Mouse (Mus musculus): ENCODE data around the gene Plekha4. TPM values are rescaled to one million over a fixed set of nuclear protein-coding genes. Genes with fewer than 3 reads are reported as not detected.

Gene Plekha4
- polyA plus RNA-seq, 1 experiment from 2014 or later = 0.53 TPM

DNA sequence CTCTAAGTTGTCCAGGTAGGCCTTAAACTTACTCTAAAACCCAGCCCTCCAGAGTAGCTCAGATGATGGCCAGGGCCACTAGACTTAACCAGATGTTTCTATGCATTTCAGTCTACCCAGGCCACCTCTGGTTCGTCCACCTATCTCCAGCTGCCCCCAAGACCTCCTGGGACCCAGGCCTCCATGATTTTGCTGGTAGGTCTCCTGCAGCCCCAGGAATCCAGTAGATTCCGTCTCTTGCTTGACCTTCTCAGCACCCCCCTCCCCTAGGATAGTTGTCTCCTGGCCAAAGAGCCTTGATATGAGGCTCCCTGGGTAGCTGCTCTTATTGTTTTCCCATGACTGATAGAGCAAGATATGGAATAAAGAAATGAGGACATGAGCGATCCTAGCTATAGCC lies 13.0 kb downstream of the Plekha4 start:
- no peak overlapping the region for H3K9ac ChIP-seq (replicated peaks; ENCODE audit: low read length)
- H3K27me3 ChIP-seq (ENCODE audit: control insufficient read depth, insufficient read depth, low read length) = no peaks in the 10 kb centered on the region
- ATAC-seq (ENCODE audit: low FRiP score, low TSS enrichment) (no peak), DNase-seq (no peak)
- no peak overlapping the region for H3K27ac ChIP-seq (replicated peaks; ENCODE audit: low read depth, low read length)
- no peaks in the 10 kb centered on the region for H3K9me3 ChIP-seq (ENCODE audit: control insufficient read depth, low read length)
- H3K36me3 ChIP-seq (ENCODE audit: control insufficient read depth, insufficient read depth, low read length) = no peaks in the 10 kb centered on the region
- H3K4me3 ChIP-seq (replicated peaks; ENCODE audit: low read depth, low read length) = peak overlapping the region; percentile 54; the same call in 1 of the 2 replicates
- 84% methylated on average over 3 of the region's 3 CpGs for WGBS
- H3K4me2 ChIP-seq (ENCODE audit: low read length) = no peak overlapping the region; the same call in 1 of the 2 replicates
- peaks cover 6% of the 10 kb centered on the region; the same call in 1 of the 2 replicates for H3K4me1 ChIP-seq (ENCODE audit: control insufficient read depth, insufficient read depth, low read length)

DNA sequence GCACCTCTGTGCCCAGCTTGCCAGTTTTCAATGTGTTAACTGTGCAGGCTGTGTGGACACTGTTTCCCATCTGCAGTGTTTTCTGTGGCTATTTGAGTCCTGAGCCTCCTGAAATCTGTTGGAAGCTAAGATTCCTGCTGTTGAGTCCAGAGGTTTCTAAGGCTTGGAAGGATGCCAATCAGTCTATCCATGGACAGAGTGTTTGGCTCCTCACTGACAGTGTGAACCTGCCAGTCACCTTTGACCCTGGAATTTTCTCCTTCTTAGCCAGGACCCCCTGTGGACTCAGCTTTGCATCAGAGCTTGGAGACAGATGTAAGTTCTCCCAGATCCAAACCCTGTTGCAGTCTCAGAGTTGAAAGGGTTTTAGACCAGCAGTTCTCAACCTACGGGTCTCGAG lies 14.1 kb downstream of the Plekha4 start:
- Histone ChIP-seq H3K27me3 (ENCODE audit: control insufficient read depth, insufficient read depth, low read length) (no peaks in the 10 kb centered on the region), H3K36me3 (ENCODE audit: control insufficient read depth, insufficient read depth, low read length) (no peaks in the 10 kb centered on the region), H3K4me3 (replicated peaks; ENCODE audit: low read depth, low read length) (no peak overlapping the region), H3K4me1 (ENCODE audit: control insufficient read depth, insufficient read depth, low read length) (peaks cover 6% of the 10 kb centered on the region; the same call in 1 of the 2 replicates), H3K9me3 (ENCODE audit: control insufficient read depth, low read length) (no peaks in the 10 kb centered on the region), H3K27ac (replicated peaks; ENCODE audit: low read depth, low read length) (no peak overlapping the region), H3K9ac (replicated peaks; ENCODE audit: low read length) (no peak overlapping the region), H3K4me2 (ENCODE audit: low read length) (no peak overlapping the region)
- WGBS = 71% methylated on average over 2 of the region's 2 CpGs
- no peak for DNase-seq
- no peak for ATAC-seq (ENCODE audit: low FRiP score, low TSS enrichment)

DNA sequence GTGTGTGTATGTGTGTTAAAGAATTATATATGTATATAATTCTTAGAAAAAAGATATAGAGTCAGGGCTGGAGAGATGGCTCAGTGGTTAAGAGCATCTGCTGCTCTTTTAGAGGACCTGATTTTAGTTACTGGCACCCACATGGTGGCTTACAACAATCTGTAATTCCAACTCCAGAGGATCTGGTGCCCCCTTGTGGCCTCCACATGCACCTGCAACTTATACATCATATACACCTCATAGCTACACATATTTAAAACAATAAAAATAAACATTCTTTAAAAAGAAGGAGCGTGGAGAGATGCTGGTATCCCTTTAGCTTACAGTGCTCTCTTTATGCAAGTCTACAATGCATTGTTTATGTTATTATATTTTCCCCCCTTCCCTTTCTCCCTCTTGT lies 18.4 kb downstream of the Plekha4 start:
- Histone ChIP-seq H3K9ac (replicated peaks; ENCODE audit: low read length) (no peak overlapping the region), H3K4me3 (replicated peaks; ENCODE audit: low read depth, low read length) (no peak overlapping the region), H3K27ac (replicated peaks; ENCODE audit: low read depth, low read length) (no peak overlapping the region), H3K36me3 (ENCODE audit: control insufficient read depth, insufficient read depth, low read length) (no peaks in the 10 kb centered on the region), H3K9me3 (ENCODE audit: control insufficient read depth, low read length) (no peaks in the 10 kb centered on the region), H3K4me1 (ENCODE audit: control insufficient read depth, insufficient read depth, low read length) (no peaks in the 10 kb centered on the region), H3K4me2 (ENCODE audit: low read length) (no peak overlapping the region), H3K27me3 (ENCODE audit: control insufficient read depth, insufficient read depth, low read length) (no peaks in the 10 kb centered on the region)
- DNase-seq (no peak), ATAC-seq (ENCODE audit: low FRiP score, low TSS enrichment) (no peak)
- WGBS = 88% methylated on average over 1 of the region's 1 CpGs

DNA sequence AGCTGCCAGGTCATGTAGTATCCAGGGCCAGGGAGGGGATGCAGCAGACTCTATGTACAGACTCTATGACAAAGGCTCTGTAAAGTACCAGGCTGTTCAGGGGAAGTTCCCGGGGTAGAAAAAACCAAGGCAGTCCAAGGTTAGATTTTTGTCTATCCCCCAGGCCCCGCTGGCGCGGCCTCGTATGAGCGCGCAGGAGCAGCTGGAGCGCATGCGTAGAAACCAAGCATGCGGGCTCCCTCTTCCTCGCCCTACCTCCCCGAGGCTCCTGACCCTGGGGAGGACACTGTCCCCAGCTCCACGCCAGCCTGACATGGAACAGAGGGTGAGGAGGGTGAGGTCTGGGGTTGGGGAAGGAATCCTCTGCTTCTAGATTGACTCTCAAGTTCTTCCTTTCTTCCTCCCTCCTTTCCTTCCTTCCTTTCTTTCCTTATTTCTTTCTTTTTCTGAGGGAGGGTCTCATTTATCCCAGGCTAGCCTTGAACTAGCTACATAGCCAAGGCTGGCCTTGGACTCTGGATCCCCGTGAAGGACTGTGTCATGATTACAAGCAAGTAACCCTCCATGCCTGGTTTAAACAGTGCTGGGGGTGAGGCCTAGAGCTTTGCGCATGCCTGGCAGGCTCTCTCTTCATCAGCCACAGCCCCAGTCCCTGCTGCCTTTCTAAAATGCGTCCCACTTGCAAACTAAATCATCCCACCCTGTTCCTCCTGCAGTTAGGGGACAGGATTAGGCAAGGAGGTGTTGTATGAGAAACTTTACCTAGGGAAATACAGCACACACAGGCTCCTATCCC lies 23.7 kb downstream of the Plekha4 start:
- H3K4me3 ChIP-seq (replicated peaks; ENCODE audit: low read depth, low read length) = no peak overlapping the region
- H3K27me3 ChIP-seq (ENCODE audit: control insufficient read depth, insufficient read depth, low read length) = no peaks in the 10 kb centered on the region
- DNase-seq (no peak), ATAC-seq (ENCODE audit: low FRiP score, low TSS enrichment) (no peak)
- no peak overlapping the region for H3K27ac ChIP-seq (replicated peaks; ENCODE audit: low read depth, low read length)
- H3K4me2 ChIP-seq (ENCODE audit: low read length) = no peak overlapping the region
- H3K4me1 ChIP-seq (ENCODE audit: control insufficient read depth, insufficient read depth, low read length) = no peaks in the 10 kb centered on the region
- H3K36me3 ChIP-seq (ENCODE audit: control insufficient read depth, insufficient read depth, low read length) = no peaks in the 10 kb centered on the region
- 88% methylated on average over 16 of the region's 16 CpGs for WGBS
- no peak overlapping the region for H3K9ac ChIP-seq (replicated peaks; ENCODE audit: low read length)
- no peaks in the 10 kb centered on the region for H3K9me3 ChIP-seq (ENCODE audit: control insufficient read depth, low read length)

DNA sequence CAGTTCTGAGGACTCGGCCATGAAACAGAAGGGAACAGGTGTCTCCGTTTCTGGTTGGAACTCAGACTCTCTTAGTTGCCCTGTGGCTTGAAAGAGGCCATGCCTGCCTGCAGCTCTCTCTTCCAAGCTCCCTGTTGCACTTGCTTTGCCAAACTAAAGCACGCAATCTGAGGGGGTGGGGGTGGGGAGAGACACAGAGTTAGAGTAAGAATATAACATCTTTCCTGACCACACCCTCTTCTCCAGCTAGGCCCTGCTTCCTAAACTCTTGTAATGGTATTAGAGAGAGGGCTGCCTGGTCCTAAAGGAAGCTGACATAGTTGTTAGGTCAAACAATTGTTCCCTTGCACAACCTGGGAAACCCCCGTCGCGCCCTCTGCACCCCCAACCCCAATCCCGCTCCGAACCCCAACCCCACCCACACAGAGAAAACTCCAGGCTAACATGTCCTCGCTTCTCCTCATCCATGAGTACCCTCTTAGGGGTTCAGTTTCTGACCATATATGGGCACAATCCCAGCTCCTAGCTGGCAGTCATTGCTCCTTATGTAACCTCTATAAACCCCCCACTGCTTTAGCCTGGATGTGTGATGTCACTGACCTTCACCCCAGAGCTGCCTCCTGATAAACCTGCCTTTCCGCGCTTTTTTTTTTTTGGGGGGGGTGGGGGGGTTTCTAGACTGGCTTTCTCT lies 24.8 kb downstream of the Plekha4 start:
- Histone ChIP-seq H3K4me2 (ENCODE audit: low read length) (no peak overlapping the region), H3K9ac (replicated peaks; ENCODE audit: low read length) (no peak overlapping the region), H3K36me3 (ENCODE audit: control insufficient read depth, insufficient read depth, low read length) (no peaks in the 10 kb centered on the region), H3K4me3 (replicated peaks; ENCODE audit: low read depth, low read length) (no peak overlapping the region), H3K27ac (replicated peaks; ENCODE audit: low read depth, low read length) (no peak overlapping the region), H3K9me3 (ENCODE audit: control insufficient read depth, low read length) (no peaks in the 10 kb centered on the region), H3K27me3 (ENCODE audit: control insufficient read depth, insufficient read depth, low read length) (no peaks in the 10 kb centered on the region), H3K4me1 (ENCODE audit: control insufficient read depth, insufficient read depth, low read length) (no peaks in the 10 kb centered on the region)
- no peak for DNase-seq
- ATAC-seq (ENCODE audit: low FRiP score, low TSS enrichment) = no peak
- 78% methylated on average over 11 of the region's 11 CpGs for WGBS

DNA sequence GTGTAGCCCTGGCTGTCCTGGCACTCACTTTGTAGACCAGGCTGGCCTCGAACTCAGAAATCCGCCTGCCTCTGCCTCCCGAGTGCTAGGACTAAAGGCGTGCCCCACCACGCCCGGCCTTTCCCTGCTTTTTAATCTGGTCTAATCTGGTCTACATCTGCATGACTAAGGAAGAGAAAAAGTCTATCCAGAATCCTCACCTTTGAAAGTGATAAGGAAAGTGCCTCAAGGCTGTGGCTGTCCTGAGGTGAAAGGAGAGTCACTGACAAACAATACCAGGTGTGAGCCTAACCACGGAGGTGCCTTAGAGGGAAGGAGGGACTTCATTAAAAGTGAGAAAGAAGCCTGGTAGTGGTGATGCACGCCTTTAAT lies 25.4 kb downstream of the Plekha4 start:
- ATAC-seq (ENCODE audit: low FRiP score, low TSS enrichment) = no peak
- H3K36me3 ChIP-seq (ENCODE audit: control insufficient read depth, insufficient read depth, low read length) = no peaks in the 10 kb centered on the region
- H3K4me3 ChIP-seq (replicated peaks; ENCODE audit: low read depth, low read length) = no peak overlapping the region
- no peak overlapping the region for H3K9ac ChIP-seq (replicated peaks; ENCODE audit: low read length)
- WGBS = 83% methylated on average over 8 of the region's 8 CpGs
- no peaks in the 10 kb centered on the region for H3K4me1 ChIP-seq (ENCODE audit: control insufficient read depth, insufficient read depth, low read length)
- H3K27ac ChIP-seq (replicated peaks; ENCODE audit: low read depth, low read length) = no peak overlapping the region
- DNase-seq = no peak
- H3K4me2 ChIP-seq (ENCODE audit: low read length) = no peak overlapping the region
- no peaks in the 10 kb centered on the region for H3K9me3 ChIP-seq (ENCODE audit: control insufficient read depth, low read length)
- H3K27me3 ChIP-seq (ENCODE audit: control insufficient read depth, insufficient read depth, low read length) = no peaks in the 10 kb centered on the region

DNA sequence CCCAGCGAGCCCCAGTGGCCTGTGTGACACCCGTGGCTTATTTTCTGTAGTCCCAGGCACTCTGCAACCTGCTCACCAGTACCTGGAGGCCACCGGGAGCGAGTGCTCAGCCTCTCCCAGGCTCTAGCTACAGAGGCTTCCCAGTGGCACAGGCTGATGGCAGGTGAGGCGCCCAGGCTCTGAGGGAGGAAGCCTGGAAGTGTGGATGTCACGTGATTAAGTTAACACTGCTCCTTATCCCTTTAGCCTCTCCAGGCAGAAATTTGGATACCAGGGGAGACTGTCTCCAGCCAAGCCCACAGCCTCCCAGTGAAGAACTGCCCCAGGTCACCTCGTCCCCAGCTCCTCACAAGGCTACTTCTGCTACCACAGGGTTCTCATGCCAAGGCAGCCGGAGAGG lies 27.4 kb downstream of the Plekha4 start:
- no peak overlapping the region for H3K4me3 ChIP-seq (replicated peaks; ENCODE audit: low read depth, low read length)
- no peaks in the 10 kb centered on the region for H3K36me3 ChIP-seq (ENCODE audit: control insufficient read depth, insufficient read depth, low read length)
- no peaks in the 10 kb centered on the region for H3K9me3 ChIP-seq (ENCODE audit: control insufficient read depth, low read length)
- no peaks in the 10 kb centered on the region for H3K4me1 ChIP-seq (ENCODE audit: control insufficient read depth, insufficient read depth, low read length)
- no peak overlapping the region for H3K9ac ChIP-seq (replicated peaks; ENCODE audit: low read length)
- H3K4me2 ChIP-seq (ENCODE audit: low read length) = no peak overlapping the region
- ATAC-seq (ENCODE audit: low FRiP score, low TSS enrichment) = no peak
- no peak overlapping the region for H3K27ac ChIP-seq (replicated peaks; ENCODE audit: low read depth, low read length)
- no peak for DNase-seq
- no peaks in the 10 kb centered on the region for H3K27me3 ChIP-seq (ENCODE audit: control insufficient read depth, insufficient read depth, low read length)
- WGBS = 75% methylated on average over 8 of the region's 8 CpGs

DNA sequence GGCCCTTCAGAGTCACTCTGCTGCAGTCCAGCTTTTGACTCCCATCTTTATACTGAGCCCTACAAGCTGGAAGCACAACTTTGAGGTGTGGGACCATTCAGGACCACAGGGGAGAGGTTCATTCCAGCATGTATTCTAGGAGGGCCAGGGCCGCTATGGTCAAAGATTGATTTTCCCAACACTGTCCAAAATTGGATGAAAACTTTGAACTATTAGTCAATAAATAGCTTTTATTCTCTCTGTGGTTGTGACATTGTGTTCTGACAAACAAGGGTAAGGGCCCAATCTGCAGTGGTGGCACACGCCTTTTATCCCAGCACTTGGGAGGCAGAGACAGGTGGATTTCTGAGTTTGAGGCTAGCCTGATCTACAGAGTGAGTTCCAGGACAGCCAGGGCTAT lies 27.9 kb downstream of the Plekha4 start:
- no peak for ATAC-seq (ENCODE audit: low FRiP score, low TSS enrichment)
- H3K27ac ChIP-seq (replicated peaks; ENCODE audit: low read depth, low read length) = no peak overlapping the region
- H3K4me3 ChIP-seq (replicated peaks; ENCODE audit: low read depth, low read length) = no peak overlapping the region
- WGBS = 93% methylated on average over 2 of the region's 2 CpGs
- H3K4me2 ChIP-seq (ENCODE audit: low read length) = no peak overlapping the region
- H3K27me3 ChIP-seq (ENCODE audit: control insufficient read depth, insufficient read depth, low read length) = no peaks in the 10 kb centered on the region
- no peak overlapping the region for H3K9ac ChIP-seq (replicated peaks; ENCODE audit: low read length)
- H3K4me1 ChIP-seq (ENCODE audit: control insufficient read depth, insufficient read depth, low read length) = no peaks in the 10 kb centered on the region
- H3K36me3 ChIP-seq (ENCODE audit: control insufficient read depth, insufficient read depth, low read length) = no peaks in the 10 kb centered on the region
- no peak for DNase-seq
- no peaks in the 10 kb centered on the region for H3K9me3 ChIP-seq (ENCODE audit: control insufficient read depth, low read length)

DNA sequence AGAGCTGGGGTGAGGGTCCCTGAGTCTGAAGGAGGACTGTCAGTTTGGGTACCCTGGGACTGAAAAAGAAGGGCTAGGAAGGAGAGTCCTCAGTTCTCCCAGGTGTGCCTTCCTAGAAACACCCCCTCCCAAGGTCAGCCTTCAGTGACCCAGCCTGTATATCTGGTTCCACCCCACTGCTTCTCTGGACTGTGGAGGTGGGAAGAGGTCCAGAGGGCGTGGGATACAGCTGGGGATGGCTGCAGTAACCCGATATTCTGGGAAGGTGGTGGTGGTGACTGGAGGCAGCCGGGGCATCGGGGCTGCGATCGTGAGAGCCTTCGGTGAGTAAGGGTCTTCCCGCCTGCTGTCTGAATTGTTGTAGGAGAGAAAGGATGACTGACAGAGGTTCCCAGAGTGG lies 28.6 kb downstream of the Plekha4 start, which contains the start of gene Hsd17b14:
TSS of gene Hsd17b14 (plus strand) at position 150 of the 400 bp plus-strand sequence.
- Histone ChIP-seq H3K4me2 (ENCODE audit: low read length) (no peak within 1 kb of the TSS), H3K9me3 (ENCODE audit: control insufficient read depth, low read length) (no peaks in the 10 kb centered on the region), H3K27ac (replicated peaks; ENCODE audit: low read depth, low read length) (no peak within 1 kb of the TSS), H3K4me1 (ENCODE audit: control insufficient read depth, insufficient read depth, low read length) (no peaks in the 10 kb centered on the region), H3K27me3 (ENCODE audit: control insufficient read depth, insufficient read depth, low read length) (no peaks in the 10 kb centered on the region), H3K4me3 (replicated peaks; ENCODE audit: low read depth, low read length) (no peak within 1 kb of the TSS), H3K9ac (replicated peaks; ENCODE audit: low read length) (no peak within 1 kb of the TSS), H3K36me3 (ENCODE audit: control insufficient read depth, insufficient read depth, low read length) (no peaks in the 10 kb centered on the region)
- ATAC-seq (ENCODE audit: low FRiP score, low TSS enrichment) = no peak
- 37% methylated on average over 8 of the region's 8 CpGs for WGBS
- DNase-seq = no peak
